Mouse (Mus musculus): ENCODE measurements around the gene Gja1. TPM values are rescaled to one million over a fixed set of nuclear protein-coding genes. Genes with fewer than 3 reads are reported as not detected.

Gene Gja1
- polyA plus RNA-seq, 1 experiment from 2014 or later = 130 TPM

- Histone ChIP-seq H3K36me3 (ENCODE audit: control insufficient read depth, insufficient read depth, low read length) (no peaks in the 10 kb centered on the region), H3K27ac (ENCODE audit: low read depth, low read length) (no peak overlapping the region), H3K9me3 (ENCODE audit: control insufficient read depth, low read length) (no peaks in the 10 kb centered on the region), H3K4me1 (ENCODE audit: control insufficient read depth, insufficient read depth, low read length) (no peaks in the 10 kb centered on the region), H3K4me3 (ENCODE audit: low read depth, low read length) (no peak overlapping the region), H3K4me2 (no peak overlapping the region), H3K27me3 (ENCODE audit: control insufficient read depth, insufficient read depth, low read length) (no peaks in the 10 kb centered on the region), H3K9ac (ENCODE audit: low read length) (no peak overlapping the region)
- peak; percentile 35 for DNase-seq (ENCODE audit: low spot score, missing footprints)
- WGBS = 80% methylated on average over 9 of the region's 9 CpGs
- ATAC-seq (ENCODE audit: low FRiP score) = no peak
Measured at GRCm38 (mm10) chr10:56405934-56406333, 28.8 kb downstream of the Gja1 start.

- Histone ChIP-seq H3K4me1 (ENCODE audit: control insufficient read depth, insufficient read depth, low read length) (no peaks in the 10 kb centered on the region), H3K4me2 (no peak overlapping the region), H3K36me3 (ENCODE audit: control insufficient read depth, insufficient read depth, low read length) (no peaks in the 10 kb centered on the region), H3K4me3 (ENCODE audit: low read depth, low read length) (no peak overlapping the region), H3K9me3 (ENCODE audit: control insufficient read depth, low read length) (no peaks in the 10 kb centered on the region), H3K27me3 (ENCODE audit: control insufficient read depth, insufficient read depth, low read length) (no peaks in the 10 kb centered on the region), H3K27ac (ENCODE audit: low read depth, low read length) (no peak overlapping the region), H3K9ac (ENCODE audit: low read length) (no peak overlapping the region)
- WGBS = 89% methylated on average over 6 of the region's 6 CpGs
- ATAC-seq (ENCODE audit: low FRiP score) = no peak
- peak; percentile 75 for DNase-seq (ENCODE audit: low spot score, missing footprints)
Measured at GRCm38 (mm10) chr10:56406386-56407130, 29.4 kb downstream of the Gja1 start.

- H3K9me3 ChIP-seq (ENCODE audit: control insufficient read depth, low read length) = no peaks in the 10 kb centered on the region
Measured at GRCm38 (mm10) chr10:56415894-56416570, 38.9 kb downstream of the Gja1 start.

GRCm38 (mm10) chr10:56422518-56422917, 45.4 kb downstream of the Gja1 start:
- H3K9me3 ChIP-seq (ENCODE audit: control insufficient read depth, low read length) = no peaks in the 10 kb centered on the region
- no peak overlapping the region for H3K27ac ChIP-seq (ENCODE audit: low read depth, low read length)
- DNase-seq (ENCODE audit: low spot score, missing footprints) = no peak
- 89% methylated on average over 4 of the region's 4 CpGs for WGBS
- ATAC-seq (ENCODE audit: low FRiP score) = no peak
- no peaks in the 10 kb centered on the region for H3K27me3 ChIP-seq (ENCODE audit: control insufficient read depth, insufficient read depth, low read length)
- no peak overlapping the region for H3K4me2 ChIP-seq
- H3K36me3 ChIP-seq (ENCODE audit: control insufficient read depth, insufficient read depth, low read length) = no peaks in the 10 kb centered on the region
- H3K4me1 ChIP-seq (ENCODE audit: control insufficient read depth, insufficient read depth, low read length) = no peaks in the 10 kb centered on the region
- no peak overlapping the region for H3K9ac ChIP-seq (ENCODE audit: low read length)
- H3K4me3 ChIP-seq (ENCODE audit: low read depth, low read length) = no peak overlapping the region

More at GRCm38 (mm10) chr10:56415894-56416570, 38.9 kb downstream of the Gja1 start:
- Histone ChIP-seq H3K4me2 (no peak overlapping the region), H3K9ac (ENCODE audit: low read length) (no peak overlapping the region), H3K27me3 (ENCODE audit: control insufficient read depth, insufficient read depth, low read length) (no peaks in the 10 kb centered on the region), H3K4me3 (ENCODE audit: low read depth, low read length) (no peak overlapping the region), H3K4me1 (ENCODE audit: control insufficient read depth, insufficient read depth, low read length) (no peaks in the 10 kb centered on the region), H3K27ac (ENCODE audit: low read depth, low read length) (no peak overlapping the region), H3K36me3 (ENCODE audit: control insufficient read depth, insufficient read depth, low read length) (no peaks in the 10 kb centered on the region)
- no peak for ATAC-seq (ENCODE audit: low FRiP score)
- WGBS = 86% methylated on average over 7 of the region's 7 CpGs
- DNase-seq (ENCODE audit: low spot score, missing footprints) = peak; percentile 61

- peak; percentile 81 for DNase-seq (ENCODE audit: low spot score, missing footprints)
- no peak for ATAC-seq (ENCODE audit: low FRiP score)
- Histone ChIP-seq H3K27ac (ENCODE audit: low read depth, low read length) (no peak overlapping the region), H3K4me1 (ENCODE audit: control insufficient read depth, insufficient read depth, low read length) (no peaks in the 10 kb centered on the region), H3K27me3 (ENCODE audit: control insufficient read depth, insufficient read depth, low read length) (no peaks in the 10 kb centered on the region), H3K9me3 (ENCODE audit: control insufficient read depth, low read length) (no peaks in the 10 kb centered on the region), H3K9ac (ENCODE audit: low read length) (no peak overlapping the region), H3K36me3 (ENCODE audit: control insufficient read depth, insufficient read depth, low read length) (no peaks in the 10 kb centered on the region), H3K4me2 (no peak overlapping the region), H3K4me3 (ENCODE audit: low read depth, low read length) (no peak overlapping the region)
- WGBS = 81% methylated on average over 15 of the region's 15 CpGs
Measured at GRCm38 (mm10) chr10:56425016-56425798, 48.1 kb downstream of the Gja1 start.

GRCm38 (mm10) chr10:56426369-56426768, 49.2 kb downstream of the Gja1 start:
- Histone ChIP-seq H3K36me3 (ENCODE audit: control insufficient read depth, insufficient read depth, low read length) (no peaks in the 10 kb centered on the region), H3K4me1 (ENCODE audit: control insufficient read depth, insufficient read depth, low read length) (no peaks in the 10 kb centered on the region), H3K4me3 (ENCODE audit: low read depth, low read length) (no peak overlapping the region), H3K4me2 (no peak overlapping the region), H3K27ac (ENCODE audit: low read depth, low read length) (no peak overlapping the region), H3K9me3 (ENCODE audit: control insufficient read depth, low read length) (no peaks in the 10 kb centered on the region), H3K27me3 (ENCODE audit: control insufficient read depth, insufficient read depth, low read length) (no peaks in the 10 kb centered on the region), H3K9ac (ENCODE audit: low read length) (no peak overlapping the region)
- DNase-seq (ENCODE audit: low spot score, missing footprints) = peak; percentile 41
- WGBS = 55% methylated on average over 4 of the region's 4 CpGs
- no peak for ATAC-seq (ENCODE audit: low FRiP score)

- H3K4me2 ChIP-seq = no peak overlapping the region
- ATAC-seq (ENCODE audit: low FRiP score) = no peak
- 84% methylated on average over 2 of the region's 2 CpGs for WGBS
- DNase-seq (ENCODE audit: low spot score, missing footprints) = peak; percentile 51
- H3K27me3 ChIP-seq (ENCODE audit: control insufficient read depth, insufficient read depth, low read length) = no peaks in the 10 kb centered on the region
- no peaks in the 10 kb centered on the region for H3K4me1 ChIP-seq (ENCODE audit: control insufficient read depth, insufficient read depth, low read length)
- no peak overlapping the region for H3K4me3 ChIP-seq (ENCODE audit: low read depth, low read length)
- H3K36me3 ChIP-seq (ENCODE audit: control insufficient read depth, insufficient read depth, low read length) = no peaks in the 10 kb centered on the region
- no peaks in the 10 kb centered on the region for H3K9me3 ChIP-seq (ENCODE audit: control insufficient read depth, low read length)
- no peak overlapping the region for H3K9ac ChIP-seq (ENCODE audit: low read length)
- no peak overlapping the region for H3K27ac ChIP-seq (ENCODE audit: low read depth, low read length)
Measured at GRCm38 (mm10) chr10:56427382-56427781, 50.3 kb downstream of the Gja1 start.

- Histone ChIP-seq H3K9ac (ENCODE audit: low read length) (no peak overlapping the region), H3K36me3 (ENCODE audit: control insufficient read depth, insufficient read depth, low read length) (no peaks in the 10 kb centered on the region), H3K4me1 (ENCODE audit: control insufficient read depth, insufficient read depth, low read length) (no peaks in the 10 kb centered on the region), H3K27ac (ENCODE audit: low read depth, low read length) (no peak overlapping the region), H3K4me2 (no peak overlapping the region), H3K9me3 (ENCODE audit: control insufficient read depth, low read length) (no peaks in the 10 kb centered on the region), H3K4me3 (ENCODE audit: low read depth, low read length) (no peak overlapping the region), H3K27me3 (ENCODE audit: control insufficient read depth, insufficient read depth, low read length) (no peaks in the 10 kb centered on the region; the same call in 1 of the 2 replicates)
- ATAC-seq (ENCODE audit: low FRiP score) = no peak
- 92% methylated on average over 2 of the region's 2 CpGs for whole genome bisulfite sequencing
- no peak for DNase-seq (ENCODE audit: low spot score, missing footprints)
Measured at GRCm38 (mm10) chr10:56427827-56428226, 50.7 kb downstream of the Gja1 start.

GRCm38 (mm10) chr10:56429011-56429410, 51.9 kb downstream of the Gja1 start:
- ATAC-seq (ENCODE audit: low FRiP score) = no peak
- Histone ChIP-seq H3K36me3 (ENCODE audit: control insufficient read depth, insufficient read depth, low read length) (no peaks in the 10 kb centered on the region), H3K9ac (ENCODE audit: low read length) (no peak overlapping the region), H3K27ac (ENCODE audit: low read depth, low read length) (no peak overlapping the region), H3K27me3 (ENCODE audit: control insufficient read depth, insufficient read depth, low read length) (no peaks in the 10 kb centered on the region; the same call in 1 of the 2 replicates), H3K4me3 (ENCODE audit: low read depth, low read length) (no peak overlapping the region), H3K4me2 (no peak overlapping the region), H3K9me3 (ENCODE audit: control insufficient read depth, low read length) (no peaks in the 10 kb centered on the region), H3K4me1 (ENCODE audit: control insufficient read depth, insufficient read depth, low read length) (no peaks in the 10 kb centered on the region)
- peak; percentile 26 for DNase-seq (ENCODE audit: low spot score, missing footprints)
- 70% methylated on average over 5 of the region's 5 CpGs for WGBS
